Mouse (Mus musculus) cerebellum, adult 2 months (tissue): ENCODE results near the gene Chchd6. TPM values are rescaled to one million over a fixed set of nuclear protein-coding genes. Genes with fewer than 3 reads are reported as not detected.

Source experiments
- DNase-seq, 2 experiments: peaks; one replicate each; pipeline ENCODE4 v3.0.0; 2021
- H3K27ac ChIP-seq: fragments of 200-500 bp; 2 replicates; pipeline ENCODE4 v1.5.1; 2012; ENCODE audit warnings: low read length, control low read depth, inconsistent platforms; ENCODE audit not compliant: insufficient read depth
- H3K27me3 ChIP-seq: fragments of 200-500 bp; 2 replicates; pipeline ENCODE4 v1.6.1; 2012; ENCODE audit warnings: inconsistent platforms, mild to moderate bottlenecking, low read length, moderate library complexity; ENCODE audit not compliant: control insufficient read depth, insufficient read depth
- H3K4me1 ChIP-seq: fragments of 200-500 bp; 2 replicates; pipeline ENCODE4 v1.6.1; 2011; ENCODE audit warnings: low read length; ENCODE audit not compliant: control insufficient read depth, insufficient read depth
- H3K4me3 ChIP-seq: fragments of 200-500 bp; replicated peaks from 2 replicates; pipeline ENCODE3; 2011; ENCODE audit warnings: mild to moderate bottlenecking, low read depth, low read length, control low read depth; ENCODE audit not compliant: insufficient read depth
- CTCF ChIP-seq: fragments of 200-500 bp; IDR thresholded peaks from 2 replicates; pipeline ENCODE4 v1.5.1; 2011; ENCODE audit warnings: low read depth, mild to moderate bottlenecking, control low read depth, low read length, moderate library complexity, borderline replicate concordance; ENCODE audit not compliant: insufficient read depth
- POLR2A ChIP-seq: fragments of 200-500 bp; IDR thresholded peaks from 2 replicates; pipeline ENCODE4 v1.6.1; 2011; ENCODE audit warnings: low read length, control low read depth, borderline replicate concordance; ENCODE audit not compliant: insufficient read depth
- WGBS: fragments of 180-500 bp; shearing (Covaris S2); methylation state at CpG from one replicate; pipeline ENCODE4 v1.1.7; 2018; 5-methylcytosine and 5-hydroxymethylcytosine counted together
- polyA plus RNA-seq: library from polyadenylated mRNA; depleted of rRNA; stranded (reverse); fragments of >200 nt; gene quantifications from 2 replicates; pipeline ENCODE4 v1.2.3, GENCODE M21; 2012

Gene Chchd6
- polyA plus RNA-seq, 1 experiment, result 104 TPM

GRCm38 (mm10) chr6:89583170-89583569, 12.3 kb downstream of the Chchd6 start:
- Histone ChIP-seq H3K27me3 (no peaks in the 10 kb centered on the region), H3K4me1 (peaks cover 9% of the 10 kb centered on the region), H3K4me3 (no peak overlapping the region), H3K27ac (no peak overlapping the region)
- TF ChIP-seq POLR2A, result no peak
- TF ChIP-seq CTCF, result no peak
- no peak for DNase-seq
- 84% methylated on average over 3 of the region's 3 CpGs for WGBS

GRCm38 (mm10) chr6:89574641-89575040, 20.8 kb downstream of the Chchd6 start:
- TF ChIP-seq POLR2A, result no peak
- TF ChIP-seq CTCF, result no peak
- Histone ChIP-seq H3K27ac (no peak overlapping the region), H3K4me3 (no peak overlapping the region), H3K4me1 (no peaks in the 10 kb centered on the region; the same call in 1 of the 2 replicates), H3K27me3 (no peaks in the 10 kb centered on the region)
- 32% methylated on average over 2 of the region's 2 CpGs for whole genome bisulfite sequencing
- no peak for DNase-seq

GRCm38 (mm10) chr6:89573768-89574167, 21.7 kb downstream of the Chchd6 start:
- no peaks in the 10 kb centered on the region for H3K27me3 ChIP-seq
- no peak for DNase-seq
- no peak overlapping the region for H3K4me3 ChIP-seq
- no peak for TF ChIP-seq POLR2A
- no peak for TF ChIP-seq CTCF
- H3K27ac ChIP-seq, result no peak overlapping the region
- no peaks in the 10 kb centered on the region; the same call in 1 of the 2 replicates for H3K4me1 ChIP-seq
- WGBS, result 89% methylated on average over 2 of the region's 2 CpGs

GRCm38 (mm10) chr6:89572921-89573636, 22.4 kb downstream of the Chchd6 start:
- TF ChIP-seq CTCF (no peak), POLR2A (no peak)
- Histone ChIP-seq H3K4me3 (no peak overlapping the region), H3K27me3 (no peaks in the 10 kb centered on the region), H3K27ac (no peak overlapping the region), H3K4me1 (no peaks in the 10 kb centered on the region; the same call in 1 of the 2 replicates)
- no peak for DNase-seq

- 83% methylated on average over 4 of the region's 4 CpGs for WGBS
- Histone ChIP-seq H3K27me3 (no peaks in the 10 kb centered on the region), H3K4me3 (no peak overlapping the region), H3K27ac (no peak overlapping the region), H3K4me1 (no peaks in the 10 kb centered on the region)
- TF ChIP-seq POLR2A (no peak), CTCF (no peak)
- DNase-seq, result no peak
Observed at GRCm38 (mm10) chr6:89569370-89569769, 26.1 kb downstream of the Chchd6 start.

GRCm38 (mm10) chr6:89566740-89567139, 28.7 kb downstream of the Chchd6 start:
- DNase-seq, result no peak
- Histone ChIP-seq H3K27ac (no peak overlapping the region), H3K27me3 (no peaks in the 10 kb centered on the region), H3K4me1 (no peaks in the 10 kb centered on the region), H3K4me3 (no peak overlapping the region)
- TF ChIP-seq POLR2A (no peak), CTCF (no peak)
- 80% methylated on average over 4 of the region's 4 CpGs for WGBS

- H3K4me3 ChIP-seq, result no peak overlapping the region
- H3K27ac ChIP-seq, result no peak overlapping the region
- WGBS, result 93% methylated on average over 4 of the region's 4 CpGs
- no peaks in the 10 kb centered on the region for H3K27me3 ChIP-seq
- no peak for DNase-seq
- no peaks in the 10 kb centered on the region for H3K4me1 ChIP-seq
- TF ChIP-seq CTCF (no peak), POLR2A (no peak)
Observed at GRCm38 (mm10) chr6:89563381-89563780, 32.1 kb downstream of the Chchd6 start.

GRCm38 (mm10) chr6:89560826-89561225, 34.6 kb downstream of the Chchd6 start:
- 86% methylated on average over 2 of the region's 2 CpGs for WGBS
- TF ChIP-seq POLR2A (no peak), CTCF (no peak)
- H3K27ac ChIP-seq, result no peak overlapping the region
- H3K27me3 ChIP-seq, result no peaks in the 10 kb centered on the region
- no peaks in the 10 kb centered on the region for H3K4me1 ChIP-seq
- H3K4me3 ChIP-seq, result no peak overlapping the region
- DNase-seq, result no peak

- WGBS, result 81% methylated on average over 4 of the region's 4 CpGs
- no peak overlapping the region for H3K27ac ChIP-seq
- DNase-seq, result no peak
- TF ChIP-seq POLR2A (no peak), CTCF (no peak)
- peaks cover 6% of the 10 kb centered on the region for H3K4me1 ChIP-seq
- H3K27me3 ChIP-seq, result no peaks in the 10 kb centered on the region
- no peak overlapping the region for H3K4me3 ChIP-seq
Observed at GRCm38 (mm10) chr6:89557654-89558053, 37.8 kb downstream of the Chchd6 start.
